7 mouse cellular contexts compared by ENCODE assay signal in the genomic region with DNA sequence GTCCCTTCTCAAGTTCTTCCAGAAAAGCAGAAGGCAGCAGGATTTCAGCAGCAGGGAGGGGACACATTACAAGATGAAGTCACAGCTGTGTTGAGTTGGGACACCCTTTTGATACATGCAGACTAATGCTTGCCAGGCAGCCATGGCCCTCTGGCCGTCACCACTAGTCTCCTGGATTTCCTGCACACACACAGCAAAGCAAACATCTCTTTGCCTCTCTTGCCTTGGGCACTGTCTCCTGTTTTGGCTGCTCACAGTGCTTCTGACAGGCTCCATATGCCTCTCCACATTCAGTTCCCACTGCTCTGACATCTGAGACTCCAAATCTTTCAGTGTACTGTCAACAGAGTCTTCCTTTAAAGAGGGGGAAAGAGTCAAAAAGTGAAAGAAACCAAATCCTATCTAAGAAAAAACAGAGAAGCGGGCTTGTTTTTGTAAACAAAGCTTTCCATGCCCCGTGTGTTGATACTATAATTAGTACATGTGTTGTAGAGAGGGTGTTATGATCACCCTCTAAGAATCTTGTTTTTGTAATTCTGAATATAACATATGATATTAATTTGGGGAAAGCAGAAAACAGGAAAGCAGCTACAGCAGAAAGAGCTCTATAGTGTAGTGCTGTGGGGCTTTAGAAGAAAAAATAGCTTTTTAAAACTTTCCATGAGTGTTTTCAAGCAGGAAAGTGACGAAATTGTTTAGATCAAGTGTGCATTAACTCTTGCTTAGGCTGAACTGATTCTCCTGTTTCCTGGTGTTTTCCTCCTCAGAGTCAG.
DNase-seq lines count a peak whose midpoint lies in the region; ATAC-seq and TF ChIP-seq lines count a peak whose summit lies in the region.

No protein-coding gene starts in this region.

- ATAC-seq in limb, embryonic 11.5 days (ENCODE audit: insufficient number of reproducible peaks, low FRiP score, low TSS enrichment, low read depth) = no peak
- ATAC-seq in forebrain, embryonic 15.5 days (replicated peaks) = peak; percentile 87
- ATAC-seq in neural tube, embryonic 15.5 days (ENCODE audit: low FRiP score) = no peak

- no peak overlapping the region for H3K27ac ChIP-seq in limb, embryonic 11.5 days (replicated peaks; ENCODE audit: low read depth, low read length)
- no peak overlapping the region for H3K27ac ChIP-seq in limb, embryonic 10.5 days
- H3K27ac ChIP-seq in forebrain, embryonic 15.5 days (replicated peaks) = peak overlapping the region; percentile 42
- no peak overlapping the region for H3K27ac ChIP-seq in neural tube, embryonic 15.5 days (replicated peaks)
- no peak overlapping the region for H3K27ac ChIP-seq in cerebellum, adult 2 months (ENCODE audit: insufficient read depth, low read length)

- no peak overlapping the region for H3K9ac ChIP-seq in limb, embryonic 11.5 days (ENCODE audit: low read length)
- no peak overlapping the region for H3K9ac ChIP-seq in forebrain, embryonic 15.5 days (replicated peaks)
- no peak overlapping the region for H3K9ac ChIP-seq in neural tube, embryonic 15.5 days (replicated peaks)

- intact Hi-C loops in heart, postnatal 25 days (cut with DNase I) = no loop called here

- H3K4me3 ChIP-seq in limb, embryonic 11.5 days (ENCODE audit: low read depth, low read length) = no peak overlapping the region
- no peak overlapping the region for H3K4me3 ChIP-seq in limb, embryonic 10.5 days
- H3K4me3 ChIP-seq in forebrain, embryonic 15.5 days = no peak overlapping the region
- H3K4me3 ChIP-seq in neural tube, embryonic 15.5 days (replicated peaks) = no peak overlapping the region
- no peak overlapping the region for H3K4me3 ChIP-seq in cerebellum, adult 2 months (replicated peaks; ENCODE audit: insufficient read depth, low read depth, low read length)

- no peaks in the 10 kb centered on the region for H3K9me3 ChIP-seq in limb, embryonic 11.5 days (ENCODE audit: control insufficient read depth, low read length)
- no peaks in the 10 kb centered on the region for H3K9me3 ChIP-seq in limb, embryonic 10.5 days (replicated peaks)
- no peaks in the 10 kb centered on the region for H3K9me3 ChIP-seq in forebrain, embryonic 15.5 days
- no peaks in the 10 kb centered on the region for H3K9me3 ChIP-seq in neural tube, embryonic 15.5 days (replicated peaks)

- H3K4me2 ChIP-seq in limb, embryonic 11.5 days (ENCODE audit: low read depth, severe bottlenecking) = no peak overlapping the region
- H3K4me2 ChIP-seq in forebrain, embryonic 15.5 days (replicated peaks) = no peak overlapping the region
- no peak overlapping the region for H3K4me2 ChIP-seq in neural tube, embryonic 15.5 days

- DNase-seq in limb, embryonic 11.5 days (ENCODE audit: low spot score) = peak; percentile 22
- no peak for DNase-seq in limb, embryonic 10.5 days (ENCODE audit: low spot score)
- DNase-seq in heart, postnatal 25 days (ENCODE audit: low spot score) = peak; percentile 69
- peak; percentile 76 for DNase-seq in lung, postnatal 36 days
- DNase-seq in cerebellum, adult 2 months = no peak

- H3K4me1 ChIP-seq in limb, embryonic 11.5 days (ENCODE audit: control insufficient read depth, insufficient read depth, low read length) = 0 out of 2 replicates have a peak, but pooled peaks cover 2% of the 10 kb centered on the region
- H3K4me1 ChIP-seq in limb, embryonic 10.5 days = peaks cover 6% of the 10 kb centered on the region
- peaks cover 19% of the 10 kb centered on the region for H3K4me1 ChIP-seq in forebrain, embryonic 15.5 days
- H3K4me1 ChIP-seq in neural tube, embryonic 15.5 days = no peaks in the 10 kb centered on the region
- H3K4me1 ChIP-seq in cerebellum, adult 2 months (ENCODE audit: control insufficient read depth, insufficient read depth, low read length) = no peaks in the 10 kb centered on the region

- no peaks in the 10 kb centered on the region for H3K36me3 ChIP-seq in limb, embryonic 11.5 days (ENCODE audit: control insufficient read depth, insufficient read depth, low read length)
- H3K36me3 ChIP-seq in limb, embryonic 10.5 days = no peaks in the 10 kb centered on the region
- no peaks in the 10 kb centered on the region for H3K36me3 ChIP-seq in forebrain, embryonic 15.5 days
- H3K36me3 ChIP-seq in neural tube, embryonic 15.5 days = no peaks in the 10 kb centered on the region

- no peak for TF ChIP-seq CTCF in cerebellum, adult 2 months (IDR thresholded peaks at IDR 0.05; ENCODE audit: borderline replicate concordance, insufficient read depth, low read depth, low read length)

- WGBS in limb, embryonic 11.5 days = 53% methylated on average over 4 of the region's 4 CpGs
- 55% methylated on average over 4 of the region's 4 CpGs for whole genome bisulfite sequencing in limb, embryonic 10.5 days
- WGBS in forebrain, embryonic 15.5 days = 46% methylated on average over 4 of the region's 4 CpGs
- WGBS in neural tube, embryonic 15.5 days = 73% methylated on average over 4 of the region's 4 CpGs
- 69% methylated on average over 4 of the region's 4 CpGs for WGBS in cerebellum, adult 2 months

- TF ChIP-seq POLR2A in cerebellum, adult 2 months (IDR thresholded peaks at IDR 0.05; ENCODE audit: borderline replicate concordance, insufficient read depth, low read length) = no peak

- no peaks in the 10 kb centered on the region for H3K27me3 ChIP-seq in limb, embryonic 11.5 days (ENCODE audit: control insufficient read depth, insufficient read depth, low read length)
- H3K27me3 ChIP-seq in limb, embryonic 10.5 days (ENCODE audit: low read depth, poor library complexity, severe bottlenecking) = no peaks in the 10 kb centered on the region
- H3K27me3 ChIP-seq in forebrain, embryonic 15.5 days = no peaks in the 10 kb centered on the region
- no peaks in the 10 kb centered on the region for H3K27me3 ChIP-seq in neural tube, embryonic 15.5 days (replicated peaks)
- H3K27me3 ChIP-seq in cerebellum, adult 2 months (ENCODE audit: control insufficient read depth, insufficient read depth, low read length) = no peaks in the 10 kb centered on the region

Comparison
In these comparisons a context has a peak if more than half of its experiments do, and no peak if none do; other contexts are left out.
1. DNase-seq: peak in limb, embryonic 11.5 days (single experiment), heart, postnatal 25 days (single experiment) and lung, postnatal 36 days (single experiment); none in limb, embryonic 10.5 days (single experiment) and cerebellum, adult 2 months (0 of 2).